Mouse (Mus musculus) kidney, adult 2 months (tissue): Measurements from ENCODE around the gene Syne1.

ENCODE experiments used
- CTCF ChIP-seq: fragments of 200-500 bp; conservative IDR thresholded peaks from 2 replicates; pipeline ENCODE4 v1.5.1; 2011; ENCODE audit warnings: low read depth, mild to moderate bottlenecking, control low read depth, low read length, moderate library complexity, mixed read lengths; ENCODE audit not compliant: insufficient read depth, insufficient read length
- POLR2A ChIP-seq: fragments of 200-500 bp; IDR thresholded peaks from one replicate; pipeline ENCODE4 v1.6.1; 2011; ENCODE audit warnings: low read depth, low read length, control low read depth

DNA sequence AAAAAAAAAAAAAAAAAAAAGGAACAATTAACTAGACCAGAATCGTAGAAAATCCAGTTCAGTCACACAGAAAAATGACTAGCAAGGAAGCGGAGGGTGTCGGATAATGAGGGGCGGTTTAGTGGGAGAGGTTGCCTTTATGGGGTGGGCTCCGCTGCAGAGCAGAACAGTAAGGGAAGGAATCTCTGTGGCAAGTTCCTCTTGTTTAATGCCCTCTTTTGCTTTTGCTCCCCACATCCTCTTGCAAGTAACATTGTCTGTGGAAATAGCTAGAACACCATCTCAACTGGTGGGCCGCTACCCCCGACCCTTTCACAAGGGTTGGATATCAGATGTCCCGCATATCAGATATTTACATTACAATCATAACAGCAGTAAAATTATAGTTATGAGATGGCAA, 37.1 kb downstream of the Syne1 start:
- TF ChIP-seq CTCF (no peak), POLR2A (no peak)
